Mouse (Mus musculus) embryo, embryonic 11.5 days (tissue): ENCODE measurements around the gene Sept5.

ENCODE experiments used
- DNase-seq: peaks from one replicate; pipeline ENCODE4 v3.0.0-alpha.2; 2012; ENCODE audit warnings: low read depth, low spot score

Sept5 gene

GRCm38 (mm10) chr16:18632816-18633215, 3.1 kb upstream of the Sept5 start:
- DNase-seq = no peak

GRCm38 (mm10) chr16:18632059-18632458, 2.3 kb upstream of the Sept5 start:
- DNase-seq = no peak

DNA sequence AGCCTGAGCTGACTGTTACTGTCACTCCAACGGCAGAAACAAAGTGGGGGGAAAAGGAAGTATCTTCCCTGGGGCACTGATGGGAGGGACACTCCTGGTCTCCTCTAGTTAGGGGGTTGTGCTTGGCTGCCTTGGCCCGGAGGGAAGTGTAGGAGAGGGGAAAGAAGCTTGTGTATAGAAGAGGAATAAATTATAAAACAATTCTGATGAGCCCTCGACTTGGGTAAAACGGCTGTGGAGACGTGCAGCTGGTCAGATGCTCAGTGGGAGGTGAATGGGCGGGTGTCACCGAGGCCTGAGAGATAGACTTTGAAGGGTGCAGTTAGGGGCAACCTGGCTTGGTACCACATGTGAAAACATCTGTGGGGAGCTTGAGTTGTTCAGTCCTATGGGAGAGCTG, 1.4 kb upstream of the Sept5 start:
- DNase-seq = no peak

DNA sequence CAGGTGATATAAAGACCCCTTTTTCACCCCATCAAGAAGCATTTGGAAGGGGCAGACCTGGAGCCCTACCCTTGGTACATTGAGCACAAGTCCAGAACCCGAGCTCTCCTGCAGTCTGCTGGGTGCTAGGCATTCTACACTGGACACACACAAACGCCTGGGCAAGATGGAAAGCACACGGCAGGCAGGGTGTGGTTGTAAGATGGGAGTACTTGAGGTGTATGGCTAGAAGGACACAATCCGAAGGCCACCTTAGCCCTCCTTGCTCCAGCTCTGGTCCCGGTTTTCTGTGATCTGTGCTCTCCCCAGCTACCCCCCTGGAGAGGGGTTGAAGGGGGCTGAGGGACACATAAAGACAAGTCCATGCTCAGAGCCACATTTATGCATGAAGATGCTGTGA, 537 bp upstream of the Sept5 start:
- no peak for DNase-seq

DNA sequence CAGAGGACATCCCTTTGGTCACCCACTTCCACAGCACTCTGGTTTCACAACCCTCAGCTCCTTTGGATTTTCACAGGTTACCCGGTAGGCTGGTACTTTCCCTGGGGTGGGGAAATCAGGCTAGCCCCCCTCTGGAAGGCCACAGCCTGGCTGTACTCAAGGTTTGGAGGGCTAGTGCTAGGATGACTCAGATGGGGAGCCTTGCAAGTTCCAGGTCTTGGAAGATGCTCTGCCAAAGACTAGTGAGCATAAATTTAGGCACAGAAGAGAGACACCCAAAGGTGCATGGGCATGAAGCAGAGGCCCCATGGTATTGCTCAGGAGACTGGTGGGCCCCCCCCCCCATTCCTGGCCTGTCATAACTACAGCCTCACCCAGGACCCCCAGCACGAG, 810 bp downstream of the Sept5 start:
- no peak for DNase-seq

- no peak for DNase-seq
Observed at GRCm38 (mm10) chr16:18628206-18628947, 1.4 kb downstream of the Sept5 start.

DNA sequence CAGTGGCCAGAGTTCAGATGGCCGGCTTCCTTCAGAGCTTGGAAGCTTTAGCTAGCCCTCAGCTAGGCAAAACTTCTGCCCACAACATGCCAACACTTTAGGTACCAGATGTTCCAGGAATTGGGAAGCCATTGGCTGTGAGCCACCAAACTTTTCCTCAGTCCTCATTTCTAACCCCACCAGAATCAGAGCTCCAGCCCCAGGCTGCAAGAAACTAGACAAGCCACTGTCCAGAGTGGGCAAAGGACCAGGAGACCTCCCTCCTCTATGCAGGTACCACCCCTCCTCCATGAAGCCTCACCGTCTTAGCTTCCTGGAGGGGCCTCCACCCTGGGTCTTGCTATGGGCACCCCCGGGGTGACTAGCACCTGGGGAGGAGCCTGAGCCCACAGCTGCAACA, 2.6 kb downstream of the Sept5 start:
- DNase-seq = no peak

DNA sequence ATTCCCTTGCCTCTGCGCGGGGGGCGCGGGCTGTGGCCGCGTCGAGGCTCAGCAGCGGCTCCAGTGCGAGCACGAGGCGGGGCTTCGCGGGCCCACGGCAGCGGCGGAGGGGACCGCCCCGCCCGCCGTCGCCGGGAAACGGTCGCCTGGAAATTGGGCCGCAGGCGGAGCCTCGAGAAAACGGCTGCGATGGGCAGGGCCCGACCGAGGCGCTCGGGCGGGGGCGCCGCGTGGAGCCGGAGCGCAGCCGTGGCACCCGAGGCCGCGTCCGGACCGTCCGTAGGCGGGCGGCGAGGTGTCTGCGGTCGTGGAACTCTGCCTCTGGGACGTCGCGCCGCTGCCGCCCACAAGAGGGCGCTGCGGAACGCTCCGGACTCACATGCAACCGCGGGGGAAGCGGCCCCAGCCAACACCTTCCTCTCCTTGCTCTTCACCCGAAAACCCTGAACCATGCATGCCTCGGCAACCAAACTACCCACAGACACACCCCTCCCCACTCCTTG, 3.3 kb downstream of the Sept5 start, which contains the start of gene Gm49601:
Gene Gm49601 (minus strand): TSS at position 52 of the 503 bp plus-strand sequence.
- DNase-seq = peak; percentile 71

- DNase-seq = no peak
Observed at GRCm38 (mm10) chr16:18625791-18626311, 3.9 kb downstream of the Sept5 start.

DNA sequence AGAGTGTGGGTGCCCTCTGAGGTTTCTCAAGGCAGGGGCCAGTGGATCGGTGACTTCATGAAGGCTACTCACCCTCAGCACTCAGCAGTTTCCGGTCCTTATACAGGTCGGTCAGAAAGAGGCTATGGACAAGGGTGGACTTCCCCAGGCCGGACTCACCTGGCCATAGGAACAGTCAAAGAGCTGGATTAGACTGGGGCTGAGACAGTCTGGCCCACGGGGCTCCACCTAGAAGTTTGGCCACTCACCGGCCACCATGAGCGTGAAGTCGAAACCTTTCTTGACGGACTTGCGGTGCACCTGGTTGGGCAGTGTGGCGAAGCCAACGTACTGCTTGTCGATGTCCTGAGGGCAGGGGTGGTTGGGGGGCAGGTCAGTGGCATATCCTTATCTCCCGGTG, 4.7 kb downstream of the Sept5 start:
- no peak for DNase-seq

GRCm38 (mm10) chr16:18624641-18625040, 5.1 kb downstream of the Sept5 start:
- DNase-seq = no peak

- DNase-seq = no peak
Observed at GRCm38 (mm10) chr16:18623751-18624540, 5.8 kb downstream of the Sept5 start.

DNA sequence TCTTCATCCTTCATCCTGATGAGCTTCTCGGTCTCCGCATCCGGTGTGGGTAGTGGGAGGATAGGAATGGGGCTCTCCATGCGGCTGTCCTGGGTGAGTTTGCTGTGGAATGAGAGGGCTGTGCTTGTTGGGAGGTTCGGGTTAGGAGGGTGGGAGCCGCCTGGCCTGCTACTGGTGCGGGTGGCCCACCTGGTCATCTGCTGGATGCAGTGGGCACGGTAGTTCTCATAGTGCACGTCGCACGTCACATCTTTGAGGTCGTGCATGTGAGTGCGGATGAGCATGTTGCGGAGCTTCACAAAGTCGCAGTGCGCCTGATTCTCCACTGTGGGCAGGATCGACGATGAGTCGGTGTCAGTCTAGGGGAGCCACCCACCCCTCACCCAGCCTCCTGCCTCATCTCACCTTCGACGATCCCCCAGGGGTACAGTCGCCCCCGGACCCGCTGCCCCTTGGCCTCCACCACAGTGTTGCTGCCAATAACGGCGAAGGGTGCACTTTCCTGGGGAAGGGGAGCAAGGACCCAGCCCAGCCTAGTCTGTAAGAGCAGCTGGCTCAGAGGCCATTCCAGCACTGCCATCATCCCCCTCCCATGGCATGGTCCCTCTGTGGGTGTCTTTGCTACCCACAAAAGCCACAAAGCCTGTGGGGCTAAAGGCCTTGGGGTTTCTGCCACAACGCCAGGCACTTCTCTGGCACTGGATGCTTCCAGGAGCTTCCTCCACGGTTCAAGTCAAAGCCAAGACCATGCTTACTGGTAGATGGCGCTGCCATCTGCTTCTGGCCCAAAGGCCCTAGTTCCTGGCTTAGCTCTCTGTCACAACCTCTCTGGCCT, 6.6 kb downstream of the Sept5 start:
- no peak for DNase-seq

DNA sequence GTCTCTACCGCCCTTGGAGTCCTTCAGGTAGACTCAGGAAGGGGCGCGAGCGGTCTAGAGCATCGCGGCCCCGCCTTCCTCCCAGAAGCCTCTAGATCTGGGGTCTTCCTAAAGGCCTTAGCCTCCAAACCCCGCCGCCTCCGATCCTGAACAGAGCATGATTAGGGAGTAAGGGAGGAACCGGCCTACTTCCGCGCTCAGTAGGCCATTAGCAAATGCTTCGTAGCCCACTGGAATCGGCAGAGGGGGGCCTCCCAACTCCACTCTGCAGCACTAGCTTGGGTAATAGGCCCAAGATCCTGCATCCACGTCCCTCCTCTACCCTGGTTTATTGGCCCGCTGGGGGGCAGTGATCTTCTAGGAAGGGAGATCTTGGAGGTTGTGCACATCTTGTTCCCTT, 7.7 kb downstream of the Sept5 start, which contains the start of gene Gp1bb:
Gene Gp1bb (minus strand): TSS at position 385 of the 400 bp plus-strand sequence.
- no peak for DNase-seq

- no peak for DNase-seq
Observed at GRCm38 (mm10) chr16:18621362-18622001, 8.3 kb downstream of the Sept5 start.

GRCm38 (mm10) chr16:18620601-18621361, 9.0 kb downstream of the Sept5 start:
- DNase-seq = no peak

DNA sequence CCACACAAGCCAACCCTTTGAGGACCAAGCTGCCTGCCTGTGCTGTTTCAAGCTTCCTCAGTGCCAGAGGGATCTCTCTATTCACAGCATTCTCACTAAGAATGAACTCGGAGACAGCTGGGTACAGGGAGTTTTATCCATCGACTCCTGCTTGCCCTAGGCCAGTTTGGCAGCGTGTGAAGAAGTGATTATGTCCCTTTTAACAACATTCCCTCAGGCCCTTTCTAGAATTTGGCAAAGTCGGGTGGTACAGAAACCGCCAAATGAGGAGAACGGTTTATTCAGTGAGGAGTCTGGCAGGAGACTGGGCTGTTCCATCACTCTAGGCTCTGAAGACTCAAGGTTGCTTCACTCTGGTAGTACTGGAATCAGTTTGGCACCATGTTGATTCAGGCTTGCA, 9.6 kb downstream of the Sept5 start:
- DNase-seq = no peak

GRCm38 (mm10) chr16:18619110-18619509, 10.6 kb downstream of the Sept5 start:
- no peak for DNase-seq

- no peak for DNase-seq
Observed at GRCm38 (mm10) chr16:18618297-18618696, 11.5 kb downstream of the Sept5 start.

DNA sequence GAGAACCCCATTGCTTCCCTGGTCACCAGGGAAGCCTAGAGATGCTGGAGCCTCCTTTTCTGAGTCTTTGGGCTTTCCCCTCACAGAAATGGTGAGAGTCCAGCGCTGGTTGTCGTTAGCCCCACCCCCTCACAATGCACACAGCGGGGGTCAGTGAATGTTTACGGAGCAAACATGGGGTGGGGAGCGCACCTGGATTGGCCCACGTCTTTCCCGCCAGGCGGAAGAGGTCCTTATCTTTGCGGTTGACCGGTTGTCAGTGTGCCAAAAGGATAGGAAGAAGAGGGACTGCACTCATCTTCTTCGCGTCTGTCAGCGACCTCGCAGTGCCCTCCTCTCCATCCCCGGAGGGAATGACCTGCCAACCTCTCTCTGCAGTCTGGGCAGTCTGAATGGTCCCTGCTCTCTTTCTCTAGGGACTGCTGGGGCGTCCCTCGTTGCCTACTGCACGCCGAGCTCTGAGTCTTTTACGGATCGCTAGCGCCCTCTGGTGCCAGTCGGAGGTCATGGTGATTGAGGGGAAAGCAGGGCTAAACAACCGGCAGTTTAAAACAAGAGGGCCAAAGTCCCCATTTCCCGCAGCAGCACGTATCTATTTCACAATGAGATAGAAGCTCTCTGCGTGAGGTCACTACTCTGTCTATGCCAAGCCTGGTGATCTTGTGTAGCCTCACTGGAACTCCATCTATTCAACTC, 12.2 kb downstream of the Sept5 start:
- peak; percentile 83 for DNase-seq
